Mouse (Mus musculus) c-Kit-positive CD71-positive TER-119-positive erythroid progenitor cells, embryonic 14.5 days (primary cell): Measurements from ENCODE around the gene Dlg2.

ENCODE experiments used
- DNase-seq: peaks from one replicate; pipeline ENCODE4 v3.0.0-alpha.2; 2013; ENCODE audit warnings: low spot score

Dlg2 gene

DNA sequence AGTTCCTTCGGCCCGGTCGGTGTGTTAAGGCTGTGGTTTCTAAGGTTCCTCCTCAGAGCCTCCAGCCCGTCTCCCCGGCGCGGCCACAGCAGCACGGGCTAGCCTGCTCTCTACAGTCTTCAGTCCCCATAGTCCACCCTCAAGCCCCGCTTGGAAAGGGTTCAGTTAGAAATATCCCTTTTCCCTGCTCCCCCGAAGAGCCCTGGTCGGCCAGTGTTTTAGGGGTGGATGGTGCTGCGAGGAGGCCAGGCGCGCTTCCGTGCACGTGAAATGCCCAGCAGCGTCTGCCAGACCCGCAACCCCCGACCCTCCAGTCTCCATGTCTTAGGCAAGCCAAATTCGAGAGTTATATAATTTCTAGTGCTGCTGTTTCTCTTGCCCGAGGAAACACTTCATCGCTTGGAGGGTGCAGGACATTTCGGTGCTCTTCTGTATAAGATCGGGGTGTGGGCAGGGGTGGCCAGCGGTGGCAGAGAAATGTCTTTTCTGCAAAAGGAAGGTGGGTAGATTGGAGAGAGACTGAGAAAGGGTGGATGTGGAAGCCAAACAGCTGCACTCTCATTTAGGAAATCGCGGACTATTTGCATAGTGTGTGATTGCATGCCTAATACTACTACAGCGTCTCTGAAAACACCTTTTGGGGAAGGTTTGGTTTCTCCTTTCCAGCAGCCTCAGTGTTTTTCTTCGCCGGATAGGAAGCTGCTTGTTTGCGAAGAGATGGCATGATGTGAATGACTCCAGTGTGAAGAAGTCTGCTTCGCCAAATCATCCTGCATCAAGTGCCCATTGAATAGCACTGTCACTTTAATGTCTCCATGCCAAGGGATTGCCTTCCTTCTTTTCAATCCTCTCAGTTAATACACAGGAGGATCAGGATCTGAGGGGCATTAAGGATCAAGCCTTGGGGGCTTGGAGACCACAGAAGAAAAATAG, at the start of gene Dlg2:
TSS of gene Dlg2 (plus strand) at position 360 of the 933 bp plus-strand sequence.
- no peak for DNase-seq

DNA sequence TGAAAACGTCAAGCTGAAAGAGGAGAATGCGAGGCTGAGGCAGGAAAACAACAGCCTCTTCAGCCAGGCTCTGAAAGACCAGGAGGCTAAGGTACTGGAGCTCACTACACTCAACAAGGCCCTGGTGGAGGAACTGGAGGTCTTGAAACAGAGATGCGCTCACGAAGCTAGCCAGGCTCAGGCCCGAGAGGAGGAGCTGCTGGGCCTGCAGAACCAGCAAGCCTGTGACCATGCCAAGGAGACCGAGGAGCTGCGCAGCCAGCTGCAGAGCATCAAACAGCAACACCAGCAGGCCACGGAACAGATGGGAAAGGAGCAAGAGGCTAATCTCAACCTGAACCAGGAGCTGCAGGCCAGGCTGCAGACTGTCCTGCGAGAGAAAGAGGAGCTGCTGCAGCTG, 49.5 kb upstream of the Dlg2 start:
- DNase-seq, result no peak

DNA sequence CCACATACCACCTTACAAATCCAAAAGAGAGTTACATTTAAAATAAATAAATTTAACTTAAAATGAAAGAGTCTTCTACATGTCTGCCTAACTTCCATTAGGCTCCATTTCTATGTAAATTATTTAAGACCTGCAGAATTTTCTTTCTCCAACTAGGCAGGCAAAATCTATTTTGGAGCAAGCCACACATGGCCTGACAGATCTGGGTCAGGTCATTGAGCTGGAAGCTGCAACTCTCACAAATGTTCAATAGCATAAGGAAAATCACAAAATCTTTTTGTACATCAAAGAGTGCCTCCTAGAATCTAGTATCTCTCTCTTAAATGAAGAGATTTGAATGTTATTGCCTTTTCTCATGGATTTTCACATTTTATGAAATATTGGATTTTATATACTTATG, 44.3 kb upstream of the Dlg2 start:
- no peak for DNase-seq

DNA sequence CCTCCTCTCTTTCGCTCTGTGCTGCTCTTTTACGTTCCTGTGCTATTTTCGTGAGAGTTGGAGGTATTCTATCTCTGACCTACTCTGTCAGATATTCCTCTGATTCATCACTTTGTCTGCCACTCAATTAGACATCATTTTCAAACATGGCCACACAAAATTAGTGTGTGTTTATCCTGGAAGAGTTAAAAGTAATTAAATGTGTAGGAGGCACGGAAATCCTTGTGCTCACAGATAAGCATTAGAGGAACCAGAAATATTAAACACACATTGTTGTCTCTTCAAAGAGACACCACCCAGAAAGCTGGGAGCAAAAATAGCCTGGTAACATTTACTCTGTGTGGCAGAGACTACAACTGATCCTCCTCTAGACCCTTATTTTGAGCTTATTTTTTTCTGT, 36.4 kb upstream of the Dlg2 start:
- no peak for DNase-seq

DNA sequence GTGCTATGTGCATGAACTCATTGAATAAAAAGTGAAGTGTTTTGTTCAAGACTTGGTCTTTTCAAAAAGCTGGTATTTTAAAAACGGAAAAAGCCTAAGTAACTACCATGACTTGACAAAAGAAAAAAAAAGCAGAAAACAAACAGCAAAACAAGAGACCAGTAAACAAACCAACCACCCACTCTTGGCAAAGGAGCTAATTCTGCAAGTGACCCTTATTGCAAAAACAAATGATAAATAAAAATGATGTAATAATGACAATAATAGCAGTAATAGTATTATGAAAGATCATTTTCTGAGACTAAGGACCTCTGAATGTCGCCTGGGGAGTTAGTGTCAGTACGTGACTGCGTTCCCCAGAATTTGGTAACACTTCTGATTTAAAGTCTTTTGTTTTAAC, 34.4 kb upstream of the Dlg2 start:
- no peak for DNase-seq

DNA sequence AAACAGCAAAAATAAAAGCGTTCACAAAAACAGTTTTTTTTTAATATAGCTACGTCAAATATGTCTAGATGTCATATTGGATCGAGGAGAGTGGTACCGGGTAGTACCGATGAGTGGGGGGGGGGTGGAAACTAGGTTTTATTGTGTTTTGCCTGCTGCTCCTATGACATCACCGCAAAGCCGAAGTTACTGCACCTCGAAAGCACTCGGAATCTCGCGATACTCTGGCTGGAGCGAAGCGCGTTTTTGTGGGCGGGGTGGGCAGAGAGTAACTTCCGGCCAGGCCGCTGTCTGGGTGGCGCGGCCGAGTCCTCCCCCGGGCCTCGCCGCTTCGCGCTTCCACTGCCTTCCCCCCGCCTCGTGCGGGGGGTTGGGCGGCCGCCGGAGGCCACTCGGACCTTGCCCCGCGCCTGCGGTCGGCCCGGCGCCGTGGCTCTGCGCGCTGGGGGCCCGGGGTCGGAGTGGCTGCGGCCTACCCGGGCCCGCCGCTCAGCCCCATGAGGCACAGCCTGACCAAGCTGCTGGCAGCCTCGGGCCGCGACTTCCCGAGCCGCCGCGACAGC, 33.9 kb upstream of the Dlg2 start, which contains the start of gene Crebzf:
TSS of gene Crebzf (plus strand) at position 212 of the 563 bp plus-strand sequence.
- DNase-seq, result peak; percentile 97

DNA sequence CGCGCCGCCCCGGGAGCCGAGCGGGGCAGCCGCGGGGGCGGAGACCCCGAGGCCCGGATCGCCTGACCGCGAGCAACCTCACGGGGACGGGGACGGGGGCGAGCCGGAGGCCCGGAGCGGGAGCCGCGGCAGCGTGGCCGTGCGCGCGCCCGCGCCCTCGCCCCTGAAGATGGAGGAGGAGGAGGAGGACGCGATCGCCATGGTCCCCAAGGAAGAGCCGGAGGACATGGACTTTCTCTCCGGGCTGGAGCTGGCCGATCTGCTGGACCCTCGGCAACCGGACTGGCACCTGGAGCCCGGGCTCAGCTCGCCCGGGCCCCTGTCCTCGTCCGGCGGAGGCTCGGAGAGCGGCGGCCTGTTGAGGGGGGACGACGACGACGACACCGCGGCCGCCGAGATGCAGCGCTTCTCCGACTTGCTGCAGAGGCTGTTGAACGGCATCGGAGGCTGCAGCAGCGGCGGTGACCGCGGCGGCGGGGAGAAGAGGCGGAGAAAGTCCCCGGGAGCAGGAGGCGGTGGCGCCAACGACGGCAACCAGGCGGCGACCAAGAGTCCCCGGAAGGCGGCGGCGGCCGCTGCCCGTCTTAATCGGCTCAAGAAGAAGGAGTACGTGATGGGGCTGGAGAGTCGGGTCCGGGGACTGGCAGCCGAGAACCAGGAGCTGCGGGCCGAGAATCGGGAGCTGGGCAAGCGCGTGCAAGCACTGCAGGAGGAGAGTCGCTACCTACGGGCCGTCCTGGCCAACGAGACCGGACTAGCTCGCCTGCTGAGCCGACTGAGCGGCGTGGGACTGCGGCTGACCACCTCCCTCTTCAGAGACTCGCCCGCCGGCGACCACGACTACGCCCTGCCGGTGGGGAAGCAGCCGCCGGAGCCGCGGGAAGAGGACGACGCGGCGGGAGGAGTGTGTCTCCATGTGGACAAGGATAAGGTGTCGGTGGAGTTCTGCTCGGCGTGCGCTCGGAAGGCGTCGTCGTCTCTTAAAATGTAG, 33.1 kb upstream of the Dlg2 start:
- peak; percentile 55 for DNase-seq

DNA sequence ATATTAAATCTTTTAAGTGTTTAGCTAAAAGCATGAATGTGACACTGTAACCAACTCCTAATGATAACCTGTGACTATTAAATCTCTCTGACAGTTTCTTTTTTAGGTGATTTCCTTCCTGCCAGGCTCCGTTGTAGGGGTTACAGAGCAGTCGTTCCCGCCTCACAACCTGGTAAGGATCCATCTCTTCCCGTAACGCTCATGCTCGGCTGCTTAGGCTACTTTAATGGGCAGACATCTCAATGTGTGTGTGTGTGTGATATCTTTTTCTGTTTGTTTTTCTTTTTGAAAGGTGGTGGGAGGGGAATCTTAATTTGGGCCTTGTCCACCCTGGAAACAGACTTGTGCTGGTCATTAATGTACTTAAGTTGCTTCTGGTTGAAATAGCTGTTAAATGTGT, 32.3 kb upstream of the Dlg2 start:
- DNase-seq, result peak; percentile 37

DNA sequence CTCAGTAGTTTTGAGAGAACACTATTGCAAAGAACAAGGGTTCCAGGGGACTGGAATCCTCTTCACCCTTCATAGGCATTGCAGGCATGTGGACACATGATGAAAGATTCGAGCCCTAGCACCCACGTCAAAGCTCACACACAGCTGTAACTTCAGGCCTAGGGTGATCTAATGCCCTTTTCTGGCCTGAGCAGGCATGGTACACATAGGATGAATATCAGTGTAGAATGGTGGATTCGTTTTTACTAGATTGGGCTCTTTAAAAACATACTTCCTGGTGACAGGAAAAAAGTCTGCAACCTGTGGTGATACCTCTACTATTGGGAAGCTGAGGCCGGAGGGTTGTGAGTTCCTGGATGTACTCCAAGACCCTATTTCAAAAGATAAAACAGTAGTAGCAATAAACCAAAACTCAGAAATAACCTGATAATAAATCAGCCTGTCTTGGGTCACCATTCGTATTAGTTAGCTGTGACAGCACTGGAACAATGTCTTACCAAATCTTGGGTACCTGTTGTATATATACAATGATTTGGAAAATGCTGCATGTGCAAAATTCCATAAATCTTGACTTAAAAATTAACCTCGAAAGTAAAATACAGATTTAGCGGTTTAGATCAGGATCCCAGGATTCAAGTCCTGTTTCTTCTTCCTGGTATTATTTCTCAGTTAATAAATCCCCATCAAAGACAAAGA, 20.2 kb upstream of the Dlg2 start:
- DNase-seq, result no peak

DNA sequence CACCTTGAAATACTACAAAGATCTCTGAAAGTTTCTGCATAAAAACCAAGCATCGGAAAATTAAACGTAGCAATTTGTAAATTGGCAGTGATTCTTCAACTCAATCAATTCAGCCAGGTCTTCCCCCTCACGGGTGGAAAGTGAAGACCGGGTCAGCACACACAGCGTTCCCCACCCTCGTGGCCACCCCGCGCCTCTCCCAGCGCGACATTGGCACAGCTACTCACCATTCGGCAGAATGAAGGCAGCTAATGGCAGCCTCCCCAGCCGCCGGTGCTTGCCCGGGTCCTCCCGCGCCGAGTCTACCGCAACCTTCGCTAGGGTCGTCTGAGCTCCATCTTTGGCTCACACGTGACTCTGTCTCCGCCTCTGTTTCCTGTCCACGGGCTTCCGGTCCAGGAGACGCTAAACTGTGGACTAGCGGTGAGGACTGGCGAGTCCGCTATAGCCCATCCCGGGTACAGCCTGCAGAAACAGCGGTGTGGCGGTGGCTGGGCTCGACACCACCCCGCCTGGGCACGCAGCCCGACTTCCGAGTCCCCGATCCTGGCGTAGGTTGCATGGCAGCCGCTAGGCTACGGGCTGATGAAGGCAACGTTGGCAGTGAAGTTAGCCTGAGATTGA, 19.5 kb upstream of the Dlg2 start, which contains the start of gene Tmem126a:
TSS of gene Tmem126a (minus strand) at position 385 of the 624 bp plus-strand sequence.
- peak; percentile 77 for DNase-seq

DNA sequence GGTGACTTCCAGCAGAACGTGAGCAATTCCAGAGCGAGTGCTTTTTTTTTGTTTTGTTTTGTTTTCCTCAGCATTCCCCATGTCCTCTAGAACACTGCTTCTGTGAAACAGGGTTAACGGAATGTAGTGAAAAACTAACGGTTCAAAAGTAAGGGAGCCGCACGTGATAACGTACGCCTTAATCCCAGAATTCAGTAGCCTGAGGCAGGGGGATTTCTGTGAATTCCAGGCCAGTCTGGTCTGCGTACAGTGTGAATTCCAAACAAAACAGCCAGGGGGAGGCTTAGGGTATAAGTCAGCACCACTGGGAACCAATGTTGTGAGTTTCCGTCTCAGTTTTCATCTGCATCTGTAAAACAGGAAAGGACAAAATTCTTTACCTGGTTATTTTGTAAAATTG, 19.0 kb upstream of the Dlg2 start:
- DNase-seq, result no peak

DNA sequence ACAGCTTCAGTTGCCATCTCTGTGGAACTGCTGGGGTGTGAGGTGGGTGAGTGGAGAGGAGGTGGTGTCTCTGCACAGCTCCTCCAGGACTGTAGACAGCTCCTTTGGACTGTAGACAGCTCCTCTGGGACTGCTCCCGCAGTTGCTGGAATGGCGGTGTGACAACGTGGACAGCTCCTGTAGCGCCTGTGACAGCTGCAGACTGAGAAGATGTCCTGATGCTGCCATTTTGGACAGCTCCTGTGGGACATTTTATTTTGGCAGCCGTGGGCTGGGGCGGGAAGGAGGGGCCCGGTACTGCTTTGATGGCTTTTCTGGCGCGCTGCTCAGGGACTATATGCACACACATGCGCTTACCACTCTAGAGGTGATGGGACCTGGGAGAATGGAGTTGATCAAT, 16.1 kb upstream of the Dlg2 start:
- DNase-seq, result no peak

DNA sequence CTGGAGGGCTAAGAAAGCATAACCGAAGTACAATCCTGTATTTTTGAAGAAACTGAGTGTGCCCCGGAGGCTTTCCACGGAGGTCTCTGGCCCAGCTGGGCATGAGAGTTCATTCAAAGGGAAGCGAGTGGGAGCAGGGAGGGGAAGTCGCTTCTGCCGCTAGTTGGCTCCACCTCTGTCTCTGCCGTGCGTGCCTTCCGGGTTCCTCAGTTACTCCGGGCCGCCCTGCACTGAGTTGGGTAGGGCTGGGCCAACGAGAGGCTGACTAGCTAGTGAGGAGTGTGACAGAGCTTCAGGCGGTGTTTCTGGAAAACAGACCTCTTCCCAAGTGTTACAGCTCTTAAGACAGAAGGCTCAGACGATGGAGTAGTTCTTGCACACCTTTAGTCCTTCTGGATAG, 15.5 kb upstream of the Dlg2 start:
- peak; percentile 43 for DNase-seq

DNA sequence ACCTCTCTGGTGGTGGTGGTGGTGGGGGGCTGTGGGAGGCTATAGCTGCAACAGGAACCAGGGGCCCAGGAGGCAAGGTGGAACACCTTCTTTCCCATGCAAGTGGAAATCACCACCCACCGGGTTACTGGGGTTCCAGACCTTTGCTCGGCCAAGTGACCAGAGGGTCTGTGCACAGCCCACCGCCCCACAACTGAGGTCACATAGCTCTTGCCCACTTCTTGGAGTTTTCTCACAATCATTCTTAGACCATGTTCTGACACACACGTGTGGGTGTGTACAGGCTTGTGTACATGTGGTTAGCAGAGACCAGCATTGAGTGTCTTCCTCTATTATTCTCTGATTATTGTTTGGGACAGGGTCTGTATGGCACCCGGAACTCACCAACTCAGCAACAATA, 15.0 kb upstream of the Dlg2 start:
- DNase-seq, result no peak

DNA sequence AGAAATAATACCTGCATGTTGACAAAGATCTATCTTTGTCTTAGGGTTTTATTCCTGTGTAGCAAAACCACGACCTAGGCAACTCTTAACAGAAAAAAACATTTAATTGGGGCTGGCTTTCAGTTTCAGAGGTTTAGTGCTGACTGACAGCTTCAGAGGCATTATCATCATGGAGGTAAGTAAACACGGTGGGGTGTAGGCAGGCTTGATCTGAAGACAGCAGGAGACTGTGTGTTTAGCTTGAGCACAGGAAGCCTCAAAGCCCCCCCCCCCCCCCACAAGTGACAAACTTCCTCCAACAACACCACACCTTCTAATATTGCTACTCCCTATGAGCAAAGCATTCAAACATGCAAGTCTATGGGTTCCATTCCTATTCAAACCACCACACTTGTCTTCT, 3.0 kb upstream of the Dlg2 start:
- no peak for DNase-seq

DNA sequence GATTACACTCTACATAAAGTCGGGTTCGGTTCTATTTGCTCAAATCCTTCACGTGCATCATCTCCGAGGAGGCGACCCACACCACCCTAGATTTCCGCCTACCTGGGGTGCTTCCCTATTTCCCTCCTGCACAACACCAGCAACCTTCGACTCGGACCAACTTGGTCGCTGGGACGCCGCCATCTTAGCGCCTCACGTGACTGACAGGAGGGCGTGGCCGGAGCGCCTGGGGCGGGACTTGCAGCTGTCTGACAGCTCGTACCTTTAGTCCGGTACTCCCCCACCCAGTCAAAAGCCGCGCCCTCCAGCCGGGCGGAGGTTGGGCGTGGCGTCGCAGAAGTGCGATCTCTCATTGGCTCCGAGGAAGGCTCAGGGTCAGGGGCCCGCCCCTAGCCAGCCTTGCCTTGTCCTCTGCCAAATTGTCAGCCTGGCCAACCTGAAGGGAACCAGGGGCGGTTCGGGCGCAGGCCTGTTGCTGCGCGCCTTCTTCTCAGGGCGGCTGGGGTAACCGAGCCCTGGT, 619 bp upstream of the Dlg2 start, which contains the start of gene Tmem126b:
TSS of gene Tmem126b (minus strand) at position 209 of the 520 bp plus-strand sequence.
- DNase-seq, result peak; percentile 98

DNA sequence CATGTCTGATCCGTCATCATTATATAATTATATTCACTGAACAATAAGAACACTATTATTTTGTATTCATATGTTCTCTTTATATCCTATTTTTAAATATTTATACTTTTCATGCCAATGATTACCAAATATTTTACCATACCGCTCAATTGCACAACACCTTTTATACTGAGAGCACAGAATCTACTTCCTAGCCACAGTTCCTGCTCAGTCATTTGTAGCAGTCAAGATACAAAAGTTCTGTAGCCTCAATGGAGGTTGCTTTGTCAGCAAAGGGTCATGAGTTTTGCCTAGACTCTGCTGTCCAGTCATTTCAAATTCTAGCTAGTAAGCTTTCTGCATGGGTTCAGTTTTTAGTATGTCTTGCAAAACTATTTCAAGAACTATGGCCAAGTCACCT, 6.1 kb downstream of the Dlg2 start:
- no peak for DNase-seq

DNA sequence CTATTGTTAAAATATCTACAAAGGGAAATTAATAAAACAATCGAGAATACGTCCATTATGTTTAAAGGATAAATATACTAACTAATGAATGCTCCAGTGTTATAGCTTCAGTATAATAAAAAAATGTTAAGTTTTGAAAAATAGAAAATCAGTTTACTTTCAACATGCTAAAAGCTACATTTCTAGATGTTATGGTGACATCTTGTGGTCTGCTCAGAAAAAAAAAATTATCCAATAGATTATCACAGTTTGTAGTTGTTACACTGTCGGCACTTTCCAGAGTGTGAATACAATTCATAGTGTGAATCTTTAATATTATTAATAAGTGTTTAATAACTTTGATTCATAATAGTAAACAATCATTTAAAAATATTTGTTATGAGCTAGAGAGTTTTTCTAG, 31.7 kb downstream of the Dlg2 start:
- no peak for DNase-seq

DNA sequence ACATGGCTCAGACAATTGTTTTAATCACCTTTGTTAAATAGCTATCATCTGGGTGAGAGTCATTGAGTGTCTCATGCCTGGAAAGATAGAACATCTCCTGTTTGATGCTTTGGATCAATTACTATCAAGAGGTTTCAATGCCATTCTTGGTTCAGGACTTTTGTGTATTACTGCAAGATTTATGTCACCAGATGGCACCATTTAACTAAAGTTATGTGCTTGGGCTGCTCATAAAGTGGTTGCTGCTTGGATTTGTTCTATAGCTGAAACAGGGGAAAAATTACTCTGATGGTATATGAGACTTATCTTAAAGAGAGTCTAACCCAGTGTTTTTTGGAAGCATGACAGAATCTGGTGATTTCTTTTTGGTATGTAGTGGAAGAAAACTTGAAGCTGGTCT, 35.8 kb downstream of the Dlg2 start:
- no peak for DNase-seq

DNA sequence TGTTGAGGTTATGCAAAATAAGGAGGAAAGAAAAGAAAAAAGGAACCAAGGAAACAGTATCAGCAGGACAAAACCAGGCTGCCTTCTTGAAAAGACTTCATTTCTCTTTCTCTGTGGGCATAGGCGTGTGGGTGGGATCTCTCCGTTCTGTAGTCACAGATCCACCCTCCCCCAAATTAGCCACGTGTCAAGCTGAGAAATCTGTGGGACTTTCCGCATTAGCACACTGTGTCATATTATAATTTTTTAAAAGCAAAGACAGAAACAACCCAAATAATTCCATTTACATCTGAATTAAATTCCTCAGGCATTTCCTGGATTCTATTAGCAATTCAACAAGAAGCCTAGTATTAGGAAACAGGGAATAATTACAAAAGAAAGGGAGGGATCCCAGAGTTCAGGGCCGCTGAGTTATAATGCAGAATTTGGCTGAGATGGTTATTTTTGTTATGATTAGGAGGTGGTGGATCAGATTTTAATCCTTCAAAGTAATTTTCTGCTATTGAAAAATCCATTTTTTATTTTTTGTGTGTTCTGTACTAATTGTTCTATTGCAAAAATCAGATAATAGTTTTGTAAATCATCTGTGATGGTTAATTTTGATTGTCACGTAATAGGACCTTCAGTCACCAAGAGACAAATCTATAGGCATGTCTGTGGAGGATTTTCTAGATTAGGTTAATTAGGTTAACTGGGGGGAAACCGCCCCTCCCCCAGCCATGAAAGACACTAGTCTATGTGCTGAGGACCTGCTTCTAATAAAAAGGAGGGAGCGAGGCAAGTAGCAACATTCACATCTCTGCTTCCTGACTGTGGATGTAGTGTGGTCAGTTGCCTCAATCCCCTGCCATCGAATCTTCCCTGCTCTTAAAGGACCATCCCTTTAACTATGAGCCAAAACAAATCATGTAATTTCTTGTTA, 63.3 kb downstream of the Dlg2 start:
- no peak for DNase-seq
